Mouse (Mus musculus) retina, adult 2 months (tissue): Measurements from ENCODE around the gene Ermn.
A peak's percentile ranks its signal among the peaks of the same experiment; 100 is the strongest.

ENCODE experiments used
- DNase-seq: peaks from one replicate; pipeline ENCODE4 v3.0.0-alpha.2; 2012; ENCODE audit warnings: low read depth, low spot score

The Ermn gene

GRCm38 (mm10) chr2:58052821-58053581, at the start of gene Ermn:
Gene Ermn, minus strand, starts transcription at chr2:58052864.
- DNase-seq, result no peak

- no peak for DNase-seq
Observed at GRCm38 (mm10) chr2:58094818-58095217, 42.2 kb upstream of the Ermn start.

GRCm38 (mm10) chr2:58086420-58086819, 33.8 kb upstream of the Ermn start:
- DNase-seq, result no peak

GRCm38 (mm10) chr2:58079849-58080248, 27.2 kb upstream of the Ermn start:
- DNase-seq, result no peak

GRCm38 (mm10) chr2:58055383-58055782, 2.7 kb upstream of the Ermn start:
- DNase-seq, result peak; percentile 4

GRCm38 (mm10) chr2:58041867-58042266, 10.8 kb downstream of the Ermn start:
- no peak for DNase-seq

- DNase-seq, result no peak
Observed at GRCm38 (mm10) chr2:58036926-58037325, 15.7 kb downstream of the Ermn start.

GRCm38 (mm10) chr2:58035635-58036034, 17.0 kb downstream of the Ermn start:
- DNase-seq, result no peak

- no peak for DNase-seq
Observed at GRCm38 (mm10) chr2:58031431-58031830, 21.2 kb downstream of the Ermn start.

GRCm38 (mm10) chr2:58029404-58029803, 23.3 kb downstream of the Ermn start:
- peak; percentile 2 for DNase-seq

GRCm38 (mm10) chr2:58026740-58027139, 25.9 kb downstream of the Ermn start:
- no peak for DNase-seq

GRCm38 (mm10) chr2:58023556-58023955, 29.1 kb downstream of the Ermn start:
- DNase-seq, result no peak

GRCm38 (mm10) chr2:58007081-58007480, 45.6 kb downstream of the Ermn start:
- DNase-seq, result no peak

GRCm38 (mm10) chr2:58001497-58001896, 51.2 kb downstream of the Ermn start:
- DNase-seq, result no peak

GRCm38 (mm10) chr2:57997752-57998430, 54.8 kb downstream of the Ermn start, which contains the start of gene Galnt5:
Gene Galnt5, plus strand, starts transcription at chr2:57997884.
- DNase-seq, result no peak
